Mouse (Mus musculus) lung, postnatal 4 days (tissue): ENCODE data around the gene Serpinb9.
"Not testable (repeated sequence)": the region's sequence is repeated elsewhere in the genome, so short reads cannot be mapped to it uniquely, and the experiment has no call there.

Experiments
- DNase-seq, 2 experiments: peaks; one replicate each; pipeline ENCODE4 v3.0.0; 2021

The Serpinb9 gene

DNA sequence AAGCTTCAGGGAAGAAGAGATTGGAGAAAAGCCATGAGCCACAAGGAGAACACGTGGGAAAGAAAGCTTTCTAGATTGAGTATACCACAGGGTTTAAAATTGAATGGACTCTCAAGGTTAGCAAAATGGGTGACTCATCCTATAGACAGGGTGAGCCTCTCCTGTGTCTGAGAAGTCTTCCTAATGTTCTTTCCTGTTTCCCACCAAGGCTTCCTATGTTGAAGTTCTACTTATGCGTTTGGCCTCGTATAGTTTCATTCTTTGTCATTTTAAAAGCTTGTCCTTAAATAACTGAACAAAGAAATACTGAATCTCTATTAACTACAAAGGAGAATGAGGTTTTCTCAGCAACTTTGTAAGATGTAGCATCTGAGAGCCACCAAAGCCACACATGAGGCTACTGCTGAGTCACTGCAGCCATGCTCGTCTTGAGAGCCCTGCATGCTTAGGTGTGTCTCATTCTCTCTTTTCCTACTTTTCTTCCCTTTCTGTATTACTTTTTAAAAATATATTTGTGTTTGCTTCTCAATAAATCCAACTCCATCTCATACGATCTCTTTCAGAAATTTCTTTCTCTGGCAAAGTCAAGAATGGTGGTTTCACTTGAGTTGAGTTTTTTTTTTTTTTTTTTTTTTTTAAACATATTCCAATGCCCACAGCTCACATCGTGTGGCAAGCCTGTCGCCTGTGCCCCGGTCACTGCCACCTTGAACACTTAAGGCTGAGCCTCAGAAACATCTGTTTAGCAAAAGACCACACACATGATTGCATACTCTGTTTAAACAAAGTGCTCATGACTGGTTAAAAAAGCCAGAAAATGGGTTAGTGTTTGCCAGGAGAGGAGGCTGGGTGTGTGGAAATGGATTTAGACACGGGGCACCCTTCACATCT lies 718 bp downstream of the Serpinb9 start:
- DNase-seq, result no peak

DNA sequence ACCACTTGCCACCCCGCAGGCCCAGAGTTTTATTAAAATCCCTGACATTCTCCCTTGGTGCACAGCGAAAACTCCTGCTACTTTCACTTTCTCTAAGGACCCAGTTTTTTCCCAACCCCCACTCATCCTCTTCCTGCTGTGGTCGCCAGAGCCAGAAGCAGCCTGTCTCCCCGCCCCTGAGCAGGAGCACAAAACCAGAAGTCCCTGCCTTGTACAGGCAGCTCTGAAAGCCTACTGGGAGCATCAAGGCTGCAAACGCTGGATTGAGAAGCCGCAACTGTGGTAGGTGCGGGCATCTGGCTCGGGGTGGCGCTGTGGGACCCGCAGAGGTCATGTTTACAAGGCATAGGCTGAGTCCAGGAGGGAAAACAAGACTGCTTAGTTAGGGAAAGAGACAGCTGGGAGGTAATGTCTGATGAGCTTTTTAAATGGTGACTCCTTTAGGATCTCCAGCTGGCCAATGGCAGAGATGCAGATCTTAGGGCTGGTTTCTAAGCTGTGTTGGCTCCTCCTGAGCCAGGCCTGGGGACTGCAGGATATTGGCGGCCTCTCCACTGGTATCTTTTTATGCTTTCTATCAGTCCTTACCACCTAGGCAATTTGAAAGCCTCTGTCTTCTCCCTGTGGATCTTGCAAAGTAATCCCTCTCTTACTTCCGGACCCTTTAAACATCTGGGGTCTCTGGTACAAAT lies 1.5 kb downstream of the Serpinb9 start:
- peak; percentile 92 to 93 for DNase-seq

DNA sequence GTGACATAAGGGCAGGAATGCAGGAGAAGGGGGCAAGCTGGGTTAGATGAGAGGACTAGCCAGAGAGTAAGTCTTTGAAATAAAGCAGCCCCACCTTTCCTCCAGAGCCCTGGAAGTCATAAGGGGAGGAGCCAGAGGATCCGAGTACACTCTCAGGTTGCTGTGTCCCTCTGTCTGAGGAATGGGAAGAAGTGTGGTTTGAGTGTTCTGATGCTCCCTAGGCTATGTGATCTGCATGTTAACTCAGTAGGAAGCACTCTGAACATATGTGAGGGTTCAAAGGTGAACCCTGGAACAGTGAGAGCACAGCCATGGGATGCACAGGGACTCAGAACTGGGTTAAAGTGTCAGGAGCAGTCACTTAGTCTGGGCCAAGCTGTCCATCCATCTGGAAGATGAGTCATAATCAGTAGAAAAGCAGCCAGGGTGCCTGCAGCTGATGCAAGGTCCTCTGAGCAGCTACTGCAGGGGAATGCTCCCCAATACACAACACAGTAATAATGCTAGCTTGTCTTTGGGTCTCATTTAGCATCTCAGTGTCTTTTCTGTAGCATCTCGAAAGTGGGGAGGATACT lies 2.5 kb downstream of the Serpinb9 start:
- DNase-seq, result no peak

DNA sequence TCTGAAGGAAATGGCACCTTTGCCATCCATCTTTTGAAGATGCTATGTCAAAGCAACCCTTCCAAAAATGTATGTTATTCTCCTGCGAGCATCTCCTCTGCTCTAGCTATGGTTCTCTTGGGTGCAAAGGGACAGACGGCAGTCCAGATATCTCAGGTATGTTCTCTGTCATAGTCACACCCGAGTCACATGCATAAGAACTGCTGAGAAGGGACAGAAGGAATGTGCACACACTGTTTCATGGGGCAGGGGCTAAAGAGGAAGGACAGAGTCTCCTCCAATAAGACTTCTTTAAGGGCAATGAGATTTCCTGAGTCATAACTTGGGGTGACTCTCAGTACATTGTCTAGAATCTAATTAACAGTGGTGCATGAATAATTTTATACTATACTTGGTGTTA lies 3.5 kb downstream of the Serpinb9 start:
- DNase-seq, result no peak

DNA sequence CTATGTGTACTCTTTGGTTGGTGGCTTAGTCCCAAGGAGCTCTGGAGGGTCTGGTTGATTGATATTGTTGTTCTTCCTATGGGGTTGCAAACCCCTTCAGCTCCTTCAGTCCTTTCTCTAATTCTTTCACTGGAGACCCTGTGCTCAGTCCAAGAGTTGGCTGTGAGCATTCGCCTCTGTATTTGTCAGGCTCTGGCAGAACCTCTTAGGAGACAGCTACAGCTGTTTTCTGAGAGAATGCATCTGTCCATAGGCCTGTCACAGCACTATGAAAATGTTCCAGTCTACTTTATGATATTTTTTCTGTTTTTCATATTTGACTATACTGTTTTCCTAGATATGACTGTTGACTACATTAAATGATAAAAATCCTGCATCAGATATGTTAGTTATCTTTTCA lies 9.3 kb downstream of the Serpinb9 start:
- DNase-seq, result no peak

DNA sequence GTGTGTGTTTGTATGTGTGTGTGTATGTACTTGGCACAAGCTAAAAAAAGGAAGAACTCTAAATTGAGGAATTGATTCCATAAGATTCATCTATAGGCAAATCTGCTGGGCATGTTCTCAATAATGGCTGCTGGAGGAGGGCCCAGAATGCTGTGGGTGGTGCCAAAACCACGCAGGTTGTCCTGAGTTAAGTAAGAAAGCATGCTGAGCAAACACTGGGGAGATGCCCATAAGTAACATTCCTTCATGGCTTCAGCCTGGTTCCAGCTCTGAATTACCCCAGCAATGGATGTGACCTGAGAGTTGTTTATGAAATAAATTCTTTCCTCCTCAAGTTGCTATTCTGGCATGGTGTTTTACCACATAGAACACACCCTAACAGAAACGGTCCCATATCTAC lies 10.2 kb downstream of the Serpinb9 start:
- DNase-seq, result no peak

DNA sequence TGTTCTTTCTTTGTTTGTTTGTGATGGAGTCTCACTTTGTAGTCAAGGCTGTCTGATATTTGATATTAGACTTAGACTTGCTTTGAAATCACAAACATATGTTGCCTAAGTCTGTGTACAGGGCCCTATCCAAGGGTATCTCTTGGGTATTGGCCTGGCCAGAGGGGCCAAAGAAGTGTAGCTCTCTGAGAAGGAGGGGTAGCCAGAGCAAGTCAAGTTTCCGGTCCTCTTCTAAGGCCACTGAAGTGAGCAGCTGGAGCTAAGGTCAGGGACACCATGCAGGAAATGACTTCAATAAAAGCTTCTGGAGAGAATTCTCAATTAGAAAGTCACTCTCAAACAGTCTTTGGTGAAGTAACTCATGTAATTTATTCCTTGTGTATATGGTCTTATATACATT lies 19.3 kb downstream of the Serpinb9 start:
- no peak for DNase-seq

DNA sequence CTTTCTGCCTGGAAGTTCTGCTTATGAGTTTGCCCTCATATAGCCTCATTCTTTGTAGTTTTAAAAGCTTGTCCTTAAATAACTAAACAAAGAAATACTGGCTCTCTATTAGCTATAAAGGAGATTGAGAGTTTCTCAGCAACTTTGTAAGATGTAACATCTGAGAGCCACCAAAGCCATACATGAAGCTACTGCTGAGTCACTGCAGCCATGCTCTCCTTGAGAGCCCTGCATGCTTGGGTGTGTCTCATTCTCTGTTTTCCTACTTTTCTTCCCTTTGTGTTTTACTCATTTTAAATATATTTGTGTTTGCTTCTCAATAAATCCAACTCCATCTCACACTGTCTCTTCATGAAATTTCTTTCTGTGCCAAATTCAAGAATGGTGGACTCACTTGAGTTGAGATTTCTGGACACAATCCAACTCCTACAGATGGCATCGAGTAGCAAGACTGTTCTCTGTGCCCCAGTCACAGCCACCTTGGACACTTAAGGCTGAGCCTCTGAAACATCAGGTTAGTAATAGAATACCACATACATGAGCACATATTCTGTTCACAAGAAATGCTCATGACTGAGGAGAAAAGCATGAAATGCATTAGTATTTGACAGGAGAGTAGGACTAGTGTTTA lies 23.5 kb downstream of the Serpinb9 start:
- no peak for DNase-seq

DNA sequence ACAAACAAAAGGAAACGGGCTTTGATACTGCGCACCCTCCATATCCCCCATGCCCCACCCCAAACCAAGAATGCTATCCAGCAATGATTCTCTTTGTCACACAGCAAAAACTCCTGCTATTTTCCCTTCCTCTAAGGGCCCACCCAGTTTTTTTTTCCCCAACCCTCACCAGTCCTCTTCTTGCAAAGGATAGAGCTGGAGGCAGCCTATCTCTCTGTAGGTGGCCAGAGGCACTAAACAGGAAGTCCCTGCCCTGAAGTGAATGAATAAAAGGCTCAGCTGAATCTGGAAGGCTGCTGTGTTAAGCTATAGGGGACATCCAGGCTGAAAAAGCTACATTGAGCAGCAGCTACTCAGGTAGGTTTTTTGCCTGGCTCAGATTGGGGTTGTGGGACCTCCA lies 24.2 kb downstream of the Serpinb9 start, which contains the start of gene Serpinb9b:
Gene Serpinb9b, plus strand, starts transcription at position 173 of the 400 bp plus-strand sequence.
- no peak for DNase-seq

DNA sequence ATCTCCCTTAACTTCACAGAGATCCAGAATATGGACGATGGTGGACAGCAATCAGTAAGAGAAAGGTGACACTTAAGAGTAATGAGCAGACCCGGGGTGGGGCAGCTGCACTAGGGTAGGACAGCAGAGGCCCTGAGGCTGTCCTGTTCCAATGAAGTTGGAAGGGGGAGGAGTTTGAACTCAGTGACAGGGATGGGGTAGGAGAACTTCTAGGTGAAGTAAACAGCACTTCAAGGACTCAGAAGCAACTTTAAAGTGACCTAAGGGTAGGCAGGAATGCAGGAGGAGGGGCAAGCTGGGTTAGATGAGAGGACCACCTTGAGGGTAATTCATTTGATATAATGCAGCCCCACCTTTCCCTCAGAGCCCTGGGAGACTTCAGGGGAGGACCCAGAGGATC lies 25.1 kb downstream of the Serpinb9 start:
- no peak for DNase-seq

DNA sequence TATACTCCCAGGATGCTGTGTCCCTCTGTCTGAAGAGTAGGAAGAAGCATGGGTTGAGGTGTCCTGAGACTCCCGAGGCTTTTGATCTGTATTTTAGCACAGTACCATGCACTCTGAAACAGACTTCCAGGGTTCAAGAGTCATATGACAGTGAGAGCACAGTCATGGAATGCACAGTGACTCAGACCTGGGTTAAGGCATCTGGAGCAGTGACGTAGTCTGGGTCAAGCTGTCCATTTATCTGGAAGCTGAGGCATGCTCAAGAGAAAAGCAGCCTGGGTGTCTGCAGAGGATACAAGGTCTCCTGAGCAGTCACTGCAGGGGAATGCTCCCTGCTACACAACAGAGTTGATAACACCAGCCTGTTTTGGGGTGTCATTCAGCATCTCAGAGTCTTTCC lies 25.5 kb downstream of the Serpinb9 start:
- DNase-seq, result no peak

DNA sequence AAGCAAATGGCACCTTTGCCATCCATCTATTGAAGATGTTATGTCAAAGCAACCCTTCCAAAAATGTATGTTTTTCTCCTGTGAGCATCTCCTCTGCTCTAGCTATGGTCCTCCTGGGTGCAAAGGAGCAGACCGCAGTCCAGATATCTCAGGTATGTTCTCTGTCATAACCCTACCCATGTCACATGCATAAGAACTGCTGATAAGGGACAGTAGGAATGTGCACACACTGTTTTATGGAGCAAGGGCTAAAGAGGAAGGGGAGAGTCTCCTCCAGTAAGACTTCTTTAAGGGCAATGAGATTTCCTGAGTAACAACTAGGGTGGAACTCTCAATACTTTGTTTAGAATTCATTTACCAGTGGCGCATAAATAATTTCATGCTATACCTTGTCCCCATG lies 26.4 kb downstream of the Serpinb9 start:
- DNase-seq, result not testable (repeated sequence)

DNA sequence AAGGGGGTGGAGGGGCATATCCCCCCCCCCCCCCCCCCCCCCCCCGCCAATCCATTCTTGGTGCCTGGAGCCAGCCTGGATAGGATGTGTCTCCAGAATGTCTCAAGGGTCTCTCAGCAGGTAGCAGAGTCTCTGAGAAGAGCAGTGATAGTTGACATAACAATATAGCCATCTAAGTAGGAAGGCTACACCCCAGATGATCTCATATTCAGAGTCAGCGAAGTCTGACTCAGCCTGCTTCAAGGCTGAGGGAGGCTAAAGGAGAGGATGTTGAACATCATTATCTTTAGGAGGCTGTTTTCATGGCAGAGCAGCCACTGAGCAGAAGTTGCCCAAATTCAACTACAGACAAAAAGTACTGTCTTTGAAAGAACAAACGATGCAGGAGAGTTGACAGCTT lies 27.2 kb downstream of the Serpinb9 start:
- no peak for DNase-seq

DNA sequence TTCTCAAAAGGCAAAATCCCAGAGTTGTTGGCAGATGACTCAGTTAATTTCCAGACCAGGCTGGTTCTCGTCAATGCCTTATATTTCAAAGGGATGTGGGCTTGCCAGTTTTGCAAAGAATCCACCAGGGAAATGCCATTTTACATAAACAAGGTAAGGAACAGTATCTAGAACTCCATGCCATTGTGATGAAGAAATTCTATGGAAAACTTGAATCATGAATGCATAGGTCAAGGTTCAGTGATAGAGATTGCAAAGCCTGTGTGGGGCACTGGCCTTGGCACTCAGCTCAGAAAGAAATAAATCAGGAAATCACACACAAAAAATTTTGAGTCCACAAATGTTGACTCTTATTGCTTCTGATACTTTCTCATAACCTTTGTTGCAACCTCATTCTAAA lies 32.5 kb downstream of the Serpinb9 start:
- DNase-seq, result no peak

DNA sequence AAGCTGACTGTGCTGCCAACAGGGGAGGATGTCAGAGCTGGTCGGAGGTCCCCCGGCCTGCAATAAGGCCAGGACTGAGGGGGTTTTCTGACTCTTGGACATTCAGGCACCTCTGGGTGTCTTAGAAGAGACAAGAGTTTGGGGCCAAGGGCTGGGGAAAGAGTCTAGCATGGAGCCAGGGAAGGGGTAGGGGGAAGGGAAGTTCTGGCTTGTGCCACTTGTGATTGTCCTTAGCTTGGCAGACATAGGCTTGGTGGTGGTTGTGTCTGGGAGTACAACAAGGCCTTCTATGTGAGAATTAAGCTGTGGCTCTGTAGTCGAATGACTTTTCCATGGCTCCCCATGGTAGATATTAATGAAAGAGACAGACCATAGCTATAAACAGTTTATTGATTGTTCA lies 40.5 kb downstream of the Serpinb9 start:
- no peak for DNase-seq

DNA sequence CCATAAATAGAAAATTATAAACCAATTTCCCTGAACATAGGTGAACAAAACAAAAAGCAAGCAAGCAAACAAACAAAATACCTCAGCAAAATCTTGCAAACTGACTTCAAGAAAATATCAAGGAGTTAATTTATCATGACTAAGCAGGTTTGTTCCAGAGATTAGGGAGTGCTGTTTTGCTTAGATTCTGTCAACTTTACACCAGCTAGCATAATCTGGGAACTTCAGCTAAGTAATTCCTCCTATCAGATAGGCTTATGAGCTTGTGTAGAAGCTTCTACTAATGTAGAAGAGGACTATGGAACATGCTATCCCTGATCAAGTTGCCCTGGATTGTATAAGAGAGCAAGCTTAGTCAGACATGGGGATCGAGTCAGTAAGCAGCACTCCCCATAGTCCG lies 44.2 kb downstream of the Serpinb9 start:
- DNase-seq, result no peak

DNA sequence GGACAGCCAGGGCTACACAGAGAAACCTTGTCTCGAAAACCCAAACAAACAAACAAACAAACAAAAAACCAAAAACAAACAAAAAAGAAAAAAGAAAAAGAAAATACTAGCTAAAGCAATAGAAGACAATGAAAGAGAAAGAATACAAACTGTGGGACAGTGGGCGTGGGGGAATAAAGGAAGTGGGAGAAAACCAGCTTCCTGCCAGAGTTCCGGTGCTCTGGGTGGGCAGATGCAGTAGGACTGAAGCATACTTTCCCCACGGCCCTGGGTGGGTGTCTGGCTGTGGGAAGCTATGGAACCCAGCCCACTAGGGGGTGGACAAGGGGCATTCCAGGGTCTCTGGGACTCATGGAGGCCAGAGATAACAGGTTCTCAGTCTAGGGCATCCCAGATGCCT lies 45.1 kb downstream of the Serpinb9 start:
- DNase-seq, result no peak

DNA sequence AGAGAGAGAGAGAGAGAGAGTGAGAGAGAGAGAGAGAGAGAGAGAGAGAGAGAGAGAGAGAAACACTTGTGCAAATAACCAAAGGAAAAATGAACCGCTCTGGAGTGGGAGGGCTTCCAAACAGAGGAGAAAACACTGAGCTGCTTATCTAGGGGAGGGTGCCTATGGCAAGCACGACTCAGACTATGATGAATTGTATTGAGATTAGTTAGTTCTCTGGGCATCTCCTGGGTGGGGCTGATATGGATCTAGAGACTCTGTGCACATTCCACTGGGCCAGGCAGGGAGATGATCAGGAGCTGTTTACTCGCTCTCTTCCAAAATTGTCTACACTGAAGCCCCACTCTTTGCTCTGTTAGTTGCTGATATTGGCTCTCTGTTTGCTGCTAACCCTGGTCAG lies 48.6 kb downstream of the Serpinb9 start:
- no peak for DNase-seq

DNA sequence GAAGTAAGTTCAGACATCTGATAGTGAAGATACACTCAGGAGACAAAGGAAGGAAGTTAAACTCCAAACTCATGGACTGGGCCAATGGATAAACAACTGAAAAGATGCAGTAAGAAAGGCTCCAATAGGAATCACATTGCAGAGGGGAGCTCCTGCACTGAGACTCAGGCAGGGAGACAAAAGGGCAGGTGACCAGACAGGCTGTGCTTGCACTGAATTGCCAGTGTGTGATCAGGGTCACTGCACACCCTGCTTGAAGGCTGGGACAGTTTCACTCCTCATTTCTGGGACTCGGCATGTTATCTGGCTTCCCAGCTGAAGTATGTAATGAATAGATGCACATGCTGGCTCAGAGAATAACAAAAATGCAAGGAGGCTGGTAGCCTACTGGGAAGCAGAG lies 60.0 kb downstream of the Serpinb9 start:
- DNase-seq, result no peak
